Mouse (Mus musculus): Measurements from ENCODE around the gene Olfr2. TPM values are rescaled to one million over a fixed set of nuclear protein-coding genes. Genes with fewer than 3 reads are reported as not detected.

Olfr2 gene
- polyA plus RNA-seq (2014; fragmentation: Illumina TruSeq; extraction: RNeasy Lipid Tissue Mini Kit (QIAGEN cat#74804); ENCODE audit: low replicate concordance), result not detected

DNA sequence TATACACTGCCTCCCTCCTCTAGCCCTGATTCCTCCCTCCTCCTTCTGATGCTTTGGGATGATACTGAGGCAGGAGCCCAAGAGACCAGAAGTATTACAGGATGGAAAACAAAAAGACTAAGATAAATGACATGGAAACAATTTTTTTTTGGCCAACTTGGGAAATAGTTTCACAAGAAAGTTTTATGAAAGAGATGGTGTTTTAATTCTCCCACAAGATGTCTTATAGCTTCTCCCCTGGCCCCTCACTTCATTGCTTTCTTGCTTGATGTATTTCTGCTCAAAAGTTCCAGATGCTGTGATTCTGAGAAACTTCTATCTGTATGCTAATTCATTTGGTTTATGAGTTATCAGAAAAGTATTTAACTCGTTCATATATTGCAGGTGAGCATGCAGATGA lies at the start of gene Olfr2:
Gene Olfr2, minus strand, starts transcription at position 101 of the 400 bp plus-strand sequence.

DNA sequence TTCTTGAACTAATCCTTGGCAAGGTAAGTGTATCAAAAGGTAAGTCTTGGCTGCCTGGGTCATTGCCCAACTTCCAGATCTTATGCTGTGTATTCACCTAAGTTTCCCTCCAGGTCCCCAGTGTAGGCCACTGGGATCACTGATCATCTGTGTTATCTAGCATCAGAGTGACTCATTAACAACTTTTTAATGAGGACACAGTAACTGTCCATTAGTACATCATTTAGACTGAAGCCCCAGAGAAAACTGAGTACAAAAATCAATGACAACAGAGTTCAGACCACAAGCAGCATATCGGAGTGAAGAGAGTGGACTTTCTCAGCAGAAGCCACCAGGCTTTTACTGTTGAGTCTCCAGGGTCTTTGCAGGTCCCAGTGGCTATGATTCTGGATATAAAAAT lies 25.0 kb upstream of the Olfr2 start, which contains the start of gene Olfr713:
Gene Olfr713, plus strand, starts transcription at position 301 of the 400 bp plus-strand sequence.

DNA sequence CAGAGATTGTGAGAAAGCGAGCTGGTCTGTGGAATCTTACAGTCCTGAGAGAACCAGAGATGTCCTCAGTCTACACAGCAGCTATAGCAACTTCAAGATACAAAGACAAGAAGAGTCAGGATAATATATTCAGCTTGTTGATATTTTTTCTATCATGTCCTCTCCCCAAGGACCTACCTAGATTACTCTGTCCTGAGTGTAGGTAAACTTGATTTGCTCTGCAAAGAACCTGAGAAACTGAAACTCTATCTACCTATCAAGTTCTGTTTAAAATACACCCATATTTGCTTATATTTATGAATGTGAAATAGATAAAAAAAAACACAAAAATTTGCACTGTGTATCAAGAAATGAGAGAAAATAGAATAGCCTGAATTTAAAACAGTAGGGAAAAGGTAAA lies 30.5 kb downstream of the Olfr2 start, which contains the start of gene Olfr711:
Gene Olfr711, minus strand, starts transcription at position 101 of the 400 bp plus-strand sequence.

DNA sequence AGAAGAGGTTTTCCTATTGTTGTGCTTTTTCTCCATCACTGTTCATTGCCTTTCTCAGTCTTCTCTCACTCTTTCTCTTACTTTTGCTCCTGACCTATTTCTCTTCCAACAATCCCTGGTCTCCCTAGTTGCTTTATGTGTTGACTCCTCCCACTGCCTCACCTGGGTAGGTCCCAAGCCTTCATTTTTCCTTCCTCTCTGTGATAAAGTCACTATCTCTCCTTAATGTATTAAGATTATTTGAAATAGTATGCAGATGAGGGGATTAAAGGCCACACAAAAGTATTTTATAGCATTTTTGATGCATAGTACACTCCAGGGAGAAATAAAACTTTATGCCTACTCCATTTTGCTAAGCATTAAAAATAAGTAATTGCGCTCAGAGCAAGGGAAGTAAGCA lies 42.0 kb downstream of the Olfr2 start, which contains the start of gene Olfr6:
Gene Olfr6, minus strand, starts transcription at position 101 of the 400 bp plus-strand sequence.

DNA sequence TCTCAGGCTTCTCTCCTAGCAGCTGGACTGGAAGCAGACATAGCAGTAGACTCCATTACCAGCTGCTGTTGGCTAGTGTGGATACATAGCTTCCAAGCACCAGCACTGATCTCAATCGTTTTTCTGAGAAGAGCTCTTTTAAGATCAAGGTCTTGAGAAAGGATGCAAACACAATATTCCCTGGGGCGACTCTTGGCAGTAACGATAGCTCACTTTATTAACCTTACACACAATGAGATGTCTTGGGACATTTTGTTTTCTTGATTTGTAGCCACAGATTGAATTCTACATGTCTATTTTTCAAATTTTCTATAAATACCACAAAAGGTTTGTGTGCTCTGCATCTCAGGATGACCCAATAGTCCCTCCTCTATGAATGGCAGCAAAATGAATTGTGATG lies 57.7 kb downstream of the Olfr2 start, which contains the start of gene Olfr710:
Gene Olfr710, minus strand, starts transcription at position 101 of the 400 bp plus-strand sequence.

Other genes starting within 250 kb of the Olfr2 start
- gene Olfr699, start 212.9 kb downstream of the Olfr2 start, polyA plus RNA-seq (2014; fragmentation: Illumina TruSeq; extraction: RNeasy Lipid Tissue Mini Kit (QIAGEN cat#74804); ENCODE audit: low replicate concordance), result not detected
- gene Olfr700, start 197.2 kb downstream of the Olfr2 start, polyA plus RNA-seq (2014; fragmentation: Illumina TruSeq; extraction: RNeasy Lipid Tissue Mini Kit (QIAGEN cat#74804); ENCODE audit: low replicate concordance), result not detected
- not detected for gene Olfr701, start 191.9 kb downstream of the Olfr2 start, polyA plus RNA-seq (2014; fragmentation: Illumina TruSeq; extraction: RNeasy Lipid Tissue Mini Kit (QIAGEN cat#74804); ENCODE audit: low replicate concordance)
- gene Olfr702, start 172.2 kb downstream of the Olfr2 start, polyA plus RNA-seq (2014; fragmentation: Illumina TruSeq; extraction: RNeasy Lipid Tissue Mini Kit (QIAGEN cat#74804); ENCODE audit: low replicate concordance), result not detected
- gene Olfr703, start 162.7 kb downstream of the Olfr2 start, polyA plus RNA-seq (2014; fragmentation: Illumina TruSeq; extraction: RNeasy Lipid Tissue Mini Kit (QIAGEN cat#74804); ENCODE audit: low replicate concordance), result not detected
- gene Olfr704, start 142.9 kb downstream of the Olfr2 start, polyA plus RNA-seq (2014; fragmentation: Illumina TruSeq; extraction: RNeasy Lipid Tissue Mini Kit (QIAGEN cat#74804); ENCODE audit: low replicate concordance), result not detected
- not detected for gene Olfr705, start 129.2 kb downstream of the Olfr2 start, polyA plus RNA-seq (2014; fragmentation: Illumina TruSeq; extraction: RNeasy Lipid Tissue Mini Kit (QIAGEN cat#74804); ENCODE audit: low replicate concordance)
- gene Olfr706, start 117.9 kb downstream of the Olfr2 start, polyA plus RNA-seq (2014; fragmentation: Illumina TruSeq; extraction: RNeasy Lipid Tissue Mini Kit (QIAGEN cat#74804); ENCODE audit: low replicate concordance), result not detected
- gene Olfr707, start 104.8 kb downstream of the Olfr2 start, polyA plus RNA-seq (2014; fragmentation: Illumina TruSeq; extraction: RNeasy Lipid Tissue Mini Kit (QIAGEN cat#74804); ENCODE audit: low replicate concordance), result not detected
- 0.45 TPM for gene Olfr1532-ps1, start 98.1 kb downstream of the Olfr2 start, polyA plus RNA-seq (2014; fragmentation: Illumina TruSeq; extraction: RNeasy Lipid Tissue Mini Kit (QIAGEN cat#74804); ENCODE audit: low replicate concordance)
- not detected for gene Olfr709-ps1, start 73.9 kb downstream of the Olfr2 start, polyA plus RNA-seq (2014; fragmentation: Illumina TruSeq; extraction: RNeasy Lipid Tissue Mini Kit (QIAGEN cat#74804); ENCODE audit: low replicate concordance)
- not detected for gene Olfr710, start 57.8 kb downstream of the Olfr2 start, polyA plus RNA-seq (2014; fragmentation: Illumina TruSeq; extraction: RNeasy Lipid Tissue Mini Kit (QIAGEN cat#74804); ENCODE audit: low replicate concordance)
- not detected for gene Olfr6, start 42.1 kb downstream of the Olfr2 start, polyA plus RNA-seq (2014; fragmentation: Illumina TruSeq; extraction: RNeasy Lipid Tissue Mini Kit (QIAGEN cat#74804); ENCODE audit: low replicate concordance)
- gene Olfr711, start 30.6 kb downstream of the Olfr2 start, polyA plus RNA-seq (2014; fragmentation: Illumina TruSeq; extraction: RNeasy Lipid Tissue Mini Kit (QIAGEN cat#74804); ENCODE audit: low replicate concordance), result not detected
- gene Olfr713, start 25.1 kb upstream of the Olfr2 start, polyA plus RNA-seq (2014; fragmentation: Illumina TruSeq; extraction: RNeasy Lipid Tissue Mini Kit (QIAGEN cat#74804); ENCODE audit: low replicate concordance), result 0.19 TPM
- gene Olfr714, start 64.9 kb upstream of the Olfr2 start, polyA plus RNA-seq (2014; fragmentation: Illumina TruSeq; extraction: RNeasy Lipid Tissue Mini Kit (QIAGEN cat#74804); ENCODE audit: low replicate concordance), result not detected
- gene Olfr17, start 87.1 kb upstream of the Olfr2 start, polyA plus RNA-seq (2014; fragmentation: Illumina TruSeq; extraction: RNeasy Lipid Tissue Mini Kit (QIAGEN cat#74804); ENCODE audit: low replicate concordance), result not detected
- not detected for gene Olfr715b, start 104.3 kb upstream of the Olfr2 start, polyA plus RNA-seq (2014; fragmentation: Illumina TruSeq; extraction: RNeasy Lipid Tissue Mini Kit (QIAGEN cat#74804); ENCODE audit: low replicate concordance)
- gene Olfr715, start 125.0 kb upstream of the Olfr2 start, polyA plus RNA-seq (2014; fragmentation: Illumina TruSeq; extraction: RNeasy Lipid Tissue Mini Kit (QIAGEN cat#74804); ENCODE audit: low replicate concordance), result not detected
- not detected for gene Olfr716, start 132.3 kb upstream of the Olfr2 start, polyA plus RNA-seq (2014; fragmentation: Illumina TruSeq; extraction: RNeasy Lipid Tissue Mini Kit (QIAGEN cat#74804); ENCODE audit: low replicate concordance)
- not detected for gene Nlrp14, start 160.9 kb upstream of the Olfr2 start, polyA plus RNA-seq (2014; fragmentation: Illumina TruSeq; extraction: RNeasy Lipid Tissue Mini Kit (QIAGEN cat#74804); ENCODE audit: low replicate concordance)
- gene Rbmxl2, start 203.4 kb upstream of the Olfr2 start, polyA plus RNA-seq (2014; fragmentation: Illumina TruSeq; extraction: RNeasy Lipid Tissue Mini Kit (QIAGEN cat#74804); ENCODE audit: low replicate concordance), result not detected